Mouse (Mus musculus) kidney, adult 9 months (tissue): ENCODE data around the gene Defa37.
"Not testable (repeated sequence)": the region's sequence is repeated elsewhere in the genome, so short reads cannot be mapped to it uniquely, and the experiment has no call there.

Source experiments
- DNase-seq: peaks from one replicate; pipeline ENCODE4 v3.0.0; 2022

The Defa37 gene

DNA sequence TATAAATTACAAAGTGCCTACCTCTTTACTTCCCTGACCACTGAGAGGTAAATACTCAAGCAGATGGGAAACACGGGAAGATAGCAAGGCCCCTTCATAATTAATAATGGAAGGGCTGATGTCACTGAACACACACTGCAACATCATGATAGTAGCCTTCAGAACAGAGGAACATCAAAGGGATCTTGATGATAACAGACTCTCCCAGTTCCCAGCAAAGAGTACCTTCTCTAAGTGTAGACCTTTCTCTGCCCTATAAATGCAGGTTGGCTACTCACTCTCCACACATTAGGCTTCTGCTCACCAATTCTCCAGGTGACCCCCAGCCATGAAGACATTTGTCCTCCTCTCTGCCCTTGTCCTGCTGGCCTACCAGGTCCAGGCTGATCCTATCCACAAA, at the start of gene Defa37:
TSS of gene Defa37 (plus strand) at position 301 of the 400 bp plus-strand sequence.
- not testable (repeated sequence) for DNase-seq

- DNase-seq = not testable (repeated sequence)
Measured at GRCm38 (mm10) chr8:21528732-21529131, 36.5 kb upstream of the Defa37 start, which contains the start of gene Defa32. TSS of gene Defa32 (plus strand) at chr8:21529032.

GRCm38 (mm10) chr8:21582706-21583105, 17.5 kb downstream of the Defa37 start, which contains the start of gene Defa28:
TSS of gene Defa28 (plus strand) at chr8:21583006.
- DNase-seq = not testable (repeated sequence)

GRCm38 (mm10) chr8:21594408-21594807, 29.2 kb downstream of the Defa37 start, which contains the start of gene Gm7861:
TSS of gene Gm7861 (minus strand) at chr8:21594508.
- DNase-seq = not testable (repeated sequence)
